Mouse (Mus musculus): ENCODE results near the gene Foxo3. TPM values are rescaled to one million over a fixed set of nuclear protein-coding genes. Genes with fewer than 3 reads are reported as not detected.

Gene Foxo3
- polyA plus RNA-seq, 1 experiment from 2014 or later, result 10.2 TPM

DNA sequence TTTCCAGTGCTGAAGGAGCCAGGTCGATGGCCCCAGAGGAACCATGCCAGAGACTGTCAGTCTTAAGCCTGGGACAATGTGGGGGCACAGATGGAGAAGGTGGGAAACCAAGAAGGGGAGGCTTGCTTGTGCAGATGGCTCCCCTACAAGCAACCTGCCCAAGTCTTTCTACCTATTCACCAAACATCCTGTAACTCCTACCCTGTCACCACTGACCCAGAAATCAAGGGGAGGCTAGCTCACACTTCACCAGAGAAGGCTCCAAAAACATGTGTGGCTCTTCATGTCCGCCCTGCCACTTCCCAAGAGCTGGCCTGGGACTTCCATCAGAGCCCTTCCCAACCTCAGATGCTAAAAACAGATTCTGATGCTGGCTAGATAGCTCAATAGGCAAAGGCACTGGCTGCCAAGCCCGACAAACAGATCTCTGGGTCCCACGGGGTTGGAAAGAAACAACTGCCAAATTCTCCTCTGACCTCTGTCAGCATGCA is 48.8 kb downstream of the Foxo3 start:
- Histone ChIP-seq H3K4me1 (replicated peaks; ENCODE audit: control insufficient read depth, insufficient read depth, low read length) (peaks cover 6% of the 10 kb centered on the region; the same call in 1 of the 2 replicates), H3K4me3 (ENCODE audit: low read length) (no peak overlapping the region), H3K27me3 (ENCODE audit: control insufficient read depth, insufficient read depth, low read depth, low read length) (no peaks in the 10 kb centered on the region), H3K27ac (ENCODE audit: low read length) (no peak overlapping the region), H3K36me3 (ENCODE audit: control insufficient read depth, insufficient read depth, low read length) (no peaks in the 10 kb centered on the region; the same call in 1 of the 2 replicates), H3K4me2 (ENCODE audit: low read depth, low read length) (no peak overlapping the region), H3K9me3 (ENCODE audit: control insufficient read depth, low read length) (no peaks in the 10 kb centered on the region), H3K9ac (ENCODE audit: low read length) (no peak overlapping the region)
- no peak for ATAC-seq (ENCODE audit: low read depth)
- 51% methylated on average over 4 of the region's 4 CpGs for WGBS

DNA sequence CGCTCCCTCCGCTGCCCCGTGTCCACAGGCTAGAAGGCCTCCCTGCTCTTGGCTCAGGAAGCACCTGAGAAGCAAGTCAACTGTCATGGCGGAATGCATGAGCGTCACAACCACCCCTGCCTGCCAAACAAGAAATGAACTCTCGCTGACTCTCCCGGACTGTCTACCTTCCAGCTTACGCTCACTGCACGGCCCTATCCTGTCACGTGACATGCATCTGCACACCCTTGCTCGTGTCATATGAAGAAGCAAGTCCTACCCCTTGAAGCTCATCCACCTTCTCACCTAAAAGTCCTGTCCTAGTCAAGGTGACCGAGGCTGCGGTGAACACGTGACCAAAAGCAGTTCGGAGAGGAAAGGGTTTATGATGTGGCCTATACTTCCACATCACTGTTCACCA is 50.4 kb downstream of the Foxo3 start:
- Histone ChIP-seq H3K27me3 (ENCODE audit: control insufficient read depth, insufficient read depth, low read depth, low read length) (no peaks in the 10 kb centered on the region), H3K27ac (ENCODE audit: low read length) (no peak overlapping the region), H3K9me3 (ENCODE audit: control insufficient read depth, low read length) (no peaks in the 10 kb centered on the region), H3K9ac (ENCODE audit: low read length) (no peak overlapping the region), H3K4me3 (ENCODE audit: low read length) (no peak overlapping the region), H3K4me1 (replicated peaks; ENCODE audit: control insufficient read depth, insufficient read depth, low read length) (peaks cover 15% of the 10 kb centered on the region), H3K4me2 (ENCODE audit: low read depth, low read length) (no peak overlapping the region), H3K36me3 (ENCODE audit: control insufficient read depth, insufficient read depth, low read length) (no peaks in the 10 kb centered on the region; the same call in 1 of the 2 replicates)
- no peak for ATAC-seq (ENCODE audit: low read depth)
- 87% methylated on average over 15 of the region's 15 CpGs for WGBS

GRCm38 (mm10) chr10:42225184-42225935 is 51.2 kb downstream of the Foxo3 start:
- Histone ChIP-seq H3K9me3 (ENCODE audit: control insufficient read depth, low read length) (no peaks in the 10 kb centered on the region), H3K36me3 (ENCODE audit: control insufficient read depth, insufficient read depth, low read length) (no peaks in the 10 kb centered on the region; the same call in 1 of the 2 replicates), H3K27ac (ENCODE audit: low read length) (no peak overlapping the region), H3K4me1 (replicated peaks; ENCODE audit: control insufficient read depth, insufficient read depth, low read length) (peaks cover 23% of the 10 kb centered on the region), H3K9ac (ENCODE audit: low read length) (no peak overlapping the region), H3K4me2 (ENCODE audit: low read depth, low read length) (no peak overlapping the region), H3K4me3 (ENCODE audit: low read length) (no peak overlapping the region), H3K27me3 (ENCODE audit: control insufficient read depth, insufficient read depth, low read depth, low read length) (no peaks in the 10 kb centered on the region)
- WGBS, result 79% methylated on average over 18 of the region's 18 CpGs
- no peak for ATAC-seq (ENCODE audit: low read depth)

GRCm38 (mm10) chr10:42221996-42222395 is 54.6 kb downstream of the Foxo3 start:
- Histone ChIP-seq H3K27me3 (ENCODE audit: control insufficient read depth, insufficient read depth, low read depth, low read length) (no peaks in the 10 kb centered on the region), H3K9ac (ENCODE audit: low read length) (no peak overlapping the region), H3K27ac (ENCODE audit: low read length) (no peak overlapping the region), H3K4me2 (ENCODE audit: low read depth, low read length) (no peak overlapping the region), H3K9me3 (ENCODE audit: control insufficient read depth, low read length) (no peaks in the 10 kb centered on the region), H3K4me3 (ENCODE audit: low read length) (no peak overlapping the region), H3K36me3 (ENCODE audit: control insufficient read depth, insufficient read depth, low read length) (no peaks in the 10 kb centered on the region; the same call in 1 of the 2 replicates), H3K4me1 (replicated peaks; ENCODE audit: control insufficient read depth, insufficient read depth, low read length) (peaks cover 19% of the 10 kb centered on the region)
- WGBS, result 62% methylated on average over 11 of the region's 11 CpGs
- ATAC-seq (ENCODE audit: low read depth), result no peak

DNA sequence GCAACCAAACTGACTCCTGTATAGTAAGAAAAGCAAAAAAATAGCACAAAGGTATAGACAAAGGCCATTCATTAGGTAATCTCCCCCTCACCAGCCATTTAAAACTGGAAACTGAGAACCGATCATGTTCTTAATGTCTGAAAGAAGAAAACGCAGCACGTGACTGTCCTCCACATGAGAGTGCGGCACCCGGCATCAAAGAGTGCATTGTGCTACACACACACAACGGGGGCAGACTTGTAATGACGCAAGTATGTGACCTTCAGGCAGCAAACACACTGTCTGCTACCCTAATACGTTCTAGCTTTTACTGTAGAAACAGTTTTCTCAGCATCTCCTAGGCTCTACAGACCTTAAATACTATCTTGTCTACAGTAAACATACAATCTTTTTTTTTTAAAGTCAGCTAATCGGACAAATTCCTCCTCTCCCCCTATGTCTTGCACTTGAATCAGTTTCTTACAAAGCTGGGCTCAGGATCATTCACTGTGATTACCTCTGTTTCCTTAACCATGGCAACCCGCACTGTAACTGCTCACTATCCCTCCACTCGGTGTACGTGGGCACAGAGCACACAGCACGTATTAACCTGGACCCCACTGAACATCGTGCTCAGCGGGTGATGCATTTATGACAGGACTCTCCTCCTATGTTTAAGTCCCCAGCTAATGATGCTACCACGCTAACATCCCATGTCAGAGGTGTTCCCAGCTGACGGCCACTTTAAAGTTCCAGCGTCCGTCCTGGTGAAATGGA is 55.2 kb downstream of the Foxo3 start:
- H3K9ac ChIP-seq (ENCODE audit: low read length), result no peak overlapping the region
- no peaks in the 10 kb centered on the region; the same call in 1 of the 2 replicates for H3K36me3 ChIP-seq (ENCODE audit: control insufficient read depth, insufficient read depth, low read length)
- H3K27me3 ChIP-seq (ENCODE audit: control insufficient read depth, insufficient read depth, low read depth, low read length), result no peaks in the 10 kb centered on the region
- WGBS, result 69% methylated on average over 19 of the region's 19 CpGs
- no peak overlapping the region for H3K4me3 ChIP-seq (ENCODE audit: low read length)
- H3K4me1 ChIP-seq (replicated peaks; ENCODE audit: control insufficient read depth, insufficient read depth, low read length), result peaks cover 19% of the 10 kb centered on the region
- ATAC-seq (ENCODE audit: low read depth), result no peak
- no peak overlapping the region for H3K4me2 ChIP-seq (ENCODE audit: low read depth, low read length)
- H3K9me3 ChIP-seq (ENCODE audit: control insufficient read depth, low read length), result no peaks in the 10 kb centered on the region
- no peak overlapping the region for H3K27ac ChIP-seq (ENCODE audit: low read length)

DNA sequence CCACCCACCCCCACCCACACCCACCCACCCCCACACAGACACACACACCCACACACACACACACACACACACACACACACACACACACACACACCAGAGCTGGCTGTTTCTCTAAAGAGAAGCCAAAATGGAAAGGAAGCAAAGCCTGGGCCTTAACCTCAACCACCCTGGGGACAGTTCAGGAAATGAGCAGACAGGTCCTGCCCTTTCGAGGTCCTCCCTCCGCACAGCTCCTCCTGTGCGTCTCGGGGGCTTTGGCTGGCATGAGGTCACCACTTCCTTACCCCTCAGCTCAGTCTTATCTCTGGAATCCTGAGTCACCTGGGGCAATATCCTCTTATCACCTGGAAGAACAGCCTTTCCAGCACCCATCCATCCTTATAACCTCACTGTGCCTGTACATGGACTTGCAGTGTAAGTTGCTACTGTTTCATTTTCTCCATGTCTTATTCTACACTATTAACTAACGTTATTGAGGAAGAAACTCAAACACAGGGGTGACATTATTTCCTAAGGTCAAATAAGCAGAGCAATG is 56.1 kb downstream of the Foxo3 start:
- Histone ChIP-seq H3K9ac (ENCODE audit: low read length) (no peak overlapping the region), H3K27ac (ENCODE audit: low read length) (no peak overlapping the region), H3K4me2 (ENCODE audit: low read depth, low read length) (no peak overlapping the region), H3K27me3 (ENCODE audit: control insufficient read depth, insufficient read depth, low read depth, low read length) (no peaks in the 10 kb centered on the region), H3K9me3 (ENCODE audit: control insufficient read depth, low read length) (no peaks in the 10 kb centered on the region), H3K4me1 (replicated peaks; ENCODE audit: control insufficient read depth, insufficient read depth, low read length) (peaks cover 17% of the 10 kb centered on the region), H3K36me3 (ENCODE audit: control insufficient read depth, insufficient read depth, low read length) (no peaks in the 10 kb centered on the region), H3K4me3 (ENCODE audit: low read length) (no peak overlapping the region)
- no peak for ATAC-seq (ENCODE audit: low read depth)
- whole genome bisulfite sequencing, result 27% methylated on average over 5 of the region's 5 CpGs

- H3K9me3 ChIP-seq (ENCODE audit: control insufficient read depth, low read length), result peaks cover 4% of the 10 kb centered on the region; the same call in 1 of the 2 replicates
- no peak overlapping the region for H3K4me2 ChIP-seq (ENCODE audit: low read depth, low read length)
- no peak overlapping the region for H3K9ac ChIP-seq (ENCODE audit: low read length)
- peaks cover 16% of the 10 kb centered on the region for H3K4me1 ChIP-seq (replicated peaks; ENCODE audit: control insufficient read depth, insufficient read depth, low read length)
- H3K36me3 ChIP-seq (ENCODE audit: control insufficient read depth, insufficient read depth, low read length), result no peaks in the 10 kb centered on the region
- no peaks in the 10 kb centered on the region for H3K27me3 ChIP-seq (ENCODE audit: control insufficient read depth, insufficient read depth, low read depth, low read length)
- H3K27ac ChIP-seq (ENCODE audit: low read length), result peak overlapping the region; percentile 41
- H3K4me3 ChIP-seq (ENCODE audit: low read length), result no peak overlapping the region
- ATAC-seq (ENCODE audit: low read depth), result peak; percentile 81
- 49% methylated on average over 7 of the region's 7 CpGs for WGBS
Observed at GRCm38 (mm10) chr10:42211407-42211806, 65.1 kb downstream of the Foxo3 start.

GRCm38 (mm10) chr10:42210641-42211040 is 65.9 kb downstream of the Foxo3 start:
- 71% methylated on average over 2 of the region's 2 CpGs for WGBS
- no peak for ATAC-seq (ENCODE audit: low read depth)
- H3K27me3 ChIP-seq (ENCODE audit: control insufficient read depth, insufficient read depth, low read depth, low read length), result no peaks in the 10 kb centered on the region
- H3K4me2 ChIP-seq (ENCODE audit: low read depth, low read length), result no peak overlapping the region
- H3K4me1 ChIP-seq (replicated peaks; ENCODE audit: control insufficient read depth, insufficient read depth, low read length), result peaks cover 16% of the 10 kb centered on the region
- no peaks in the 10 kb centered on the region for H3K36me3 ChIP-seq (ENCODE audit: control insufficient read depth, insufficient read depth, low read length)
- H3K27ac ChIP-seq (ENCODE audit: low read length), result peak overlapping the region; percentile 15; the same call in 1 of the 2 replicates
- no peak overlapping the region for H3K4me3 ChIP-seq (ENCODE audit: low read length)
- H3K9ac ChIP-seq (ENCODE audit: low read length), result no peak overlapping the region
- H3K9me3 ChIP-seq (ENCODE audit: control insufficient read depth, low read length), result peaks cover 4% of the 10 kb centered on the region; the same call in 1 of the 2 replicates

DNA sequence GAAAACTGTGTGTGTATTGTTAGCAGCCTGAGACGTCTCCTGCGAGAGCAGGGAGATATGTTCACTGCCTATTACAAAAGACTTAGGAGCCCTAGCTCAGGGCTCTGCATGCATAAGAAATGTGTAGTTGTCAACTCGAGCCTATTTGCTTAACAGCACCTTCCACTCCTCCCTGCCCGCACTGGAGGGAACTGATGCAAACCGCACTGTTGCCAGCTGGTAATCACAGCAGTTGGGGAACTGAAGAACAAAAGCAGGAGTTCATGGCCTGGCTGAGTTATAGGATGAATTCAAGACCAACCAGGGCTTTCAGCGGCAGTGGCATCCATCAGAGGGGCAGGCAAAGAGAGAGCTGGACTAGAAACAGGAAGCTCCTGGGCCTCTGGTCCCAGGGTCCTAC is 66.7 kb downstream of the Foxo3 start:
- Histone ChIP-seq H3K27ac (ENCODE audit: low read length) (no peak overlapping the region), H3K4me3 (ENCODE audit: low read length) (no peak overlapping the region), H3K9me3 (ENCODE audit: control insufficient read depth, low read length) (peaks cover 4% of the 10 kb centered on the region; the same call in 1 of the 2 replicates), H3K36me3 (ENCODE audit: control insufficient read depth, insufficient read depth, low read length) (no peaks in the 10 kb centered on the region), H3K9ac (ENCODE audit: low read length) (no peak overlapping the region), H3K4me1 (replicated peaks; ENCODE audit: control insufficient read depth, insufficient read depth, low read length) (peaks cover 22% of the 10 kb centered on the region), H3K4me2 (ENCODE audit: low read depth, low read length) (no peak overlapping the region), H3K27me3 (ENCODE audit: control insufficient read depth, insufficient read depth, low read depth, low read length) (no peaks in the 10 kb centered on the region)
- 63% methylated on average over 6 of the region's 6 CpGs for WGBS
- no peak for ATAC-seq (ENCODE audit: low read depth)

All from lung, embryonic 16.5 days (tissue).